Mouse (Mus musculus) stomach, embryonic 14.5 days (tissue): ENCODE measurements at regions not wholly inside any gene's neighbourhood (a gene's known extent, or its start where the extent isn't known, plus 50 kb on each side); places are given as distances from the start of the nearest gene placed in this dataset.

ENCODE experiments used
- ATAC-seq: fragments of 200-750 bp; cut with Nextera tagmentation; 2 replicates; pipeline ENCODE4 v1.8.0; 2017; ENCODE audit warnings: low read depth, moderate TSS enrichment; ENCODE audit not compliant: insufficient number of reproducible peaks, insufficient read depth, low FRiP score
- H3K27ac ChIP-seq: fragments of 300-500 bp; sonication (generic); 2 replicates; pipeline ENCODE4 v1.5.1; 2014; ENCODE audit warnings: mild to moderate bottlenecking, low read length, moderate library complexity, mixed read lengths
- H3K27me3 ChIP-seq: fragments of 300-500 bp; sonication (generic); 2 replicates; pipeline ENCODE4 v1.6.1; 2014; ENCODE audit warnings: low read length, control low read depth, mixed read lengths; ENCODE audit not compliant: control insufficient read depth, insufficient read depth
- H3K36me3 ChIP-seq: fragments of 300-500 bp; sonication (generic); 2 replicates; pipeline ENCODE4 v1.6.1; 2014; ENCODE audit warnings: mild to moderate bottlenecking, control low read depth, low read length, moderate library complexity, mixed read lengths; ENCODE audit not compliant: control insufficient read depth, insufficient read depth
- H3K4me1 ChIP-seq: fragments of 300-500 bp; sonication (generic); 2 replicates; pipeline ENCODE4 v1.6.1; 2014; ENCODE audit warnings: low read length, control low read depth, mixed read lengths; ENCODE audit not compliant: control insufficient read depth, insufficient read depth
- H3K4me2 ChIP-seq: fragments of 300-500 bp; sonication (generic); replicated peaks from 2 replicates; pipeline ENCODE4 v1.6.1; 2014; ENCODE audit warnings: low read depth, low read length, control low read depth
- H3K4me3 ChIP-seq: fragments of 300-500 bp; sonication (generic); 2 replicates; pipeline ENCODE4 v1.5.1; 2014; ENCODE audit warnings: low read depth, low read length, control low read depth
- H3K9ac ChIP-seq: fragments of 300-500 bp; sonication (generic); replicated peaks from 2 replicates; pipeline ENCODE4 v1.6.1; 2014; ENCODE audit warnings: low read depth, mild to moderate bottlenecking, control low read depth, low read length, moderate library complexity, mixed read lengths
- H3K9me3 ChIP-seq: fragments of 300-500 bp; sonication (generic); 2 replicates; pipeline ENCODE4 v1.6.1; 2016; ENCODE audit warnings: low read depth, low read length, control low read depth; ENCODE audit not compliant: control insufficient read depth
- WGBS: fragments of 180-500 bp; shearing (Covaris S2); extraction: QIAGEN DNeasy Blood & Tissue Kit; methylation state at CpG from one replicate; pipeline ENCODE4 v1.1.7; 2014; 5-methylcytosine and 5-hydroxymethylcytosine counted together

DNA sequence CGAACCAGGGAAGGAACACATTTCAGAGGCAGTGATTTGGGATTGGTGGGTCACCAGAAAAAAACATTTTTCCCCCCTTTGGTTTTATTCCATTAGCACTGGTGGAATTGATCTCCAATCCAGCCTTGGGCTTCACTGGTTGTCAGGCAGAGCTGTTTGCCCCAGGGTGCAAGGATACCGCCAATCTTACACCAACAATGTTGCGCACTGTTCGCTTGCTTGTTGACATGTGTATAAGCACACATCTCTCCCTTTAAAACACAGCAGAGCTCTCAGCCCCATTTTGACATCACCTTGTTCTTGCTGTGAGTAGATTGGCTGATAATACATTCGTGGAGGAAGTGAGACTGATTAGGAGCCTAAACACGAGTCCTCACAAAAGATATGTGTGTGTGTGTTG is 333.1 kb upstream of the Atp5g3 start:
- Histone ChIP-seq H3K36me3 (no peaks in the 10 kb centered on the region), H3K4me3 (no peak overlapping the region), H3K4me1 (peaks cover 3% of the 10 kb centered on the region; the same call in 1 of the 2 replicates), H3K27me3 (no peaks in the 10 kb centered on the region), H3K9ac (no peak overlapping the region), H3K27ac (no peak overlapping the region), H3K9me3 (no peaks in the 10 kb centered on the region), H3K4me2 (no peak overlapping the region)
- WGBS = 72% methylated on average over 6 of the region's 6 CpGs
- ATAC-seq = no peak

DNA sequence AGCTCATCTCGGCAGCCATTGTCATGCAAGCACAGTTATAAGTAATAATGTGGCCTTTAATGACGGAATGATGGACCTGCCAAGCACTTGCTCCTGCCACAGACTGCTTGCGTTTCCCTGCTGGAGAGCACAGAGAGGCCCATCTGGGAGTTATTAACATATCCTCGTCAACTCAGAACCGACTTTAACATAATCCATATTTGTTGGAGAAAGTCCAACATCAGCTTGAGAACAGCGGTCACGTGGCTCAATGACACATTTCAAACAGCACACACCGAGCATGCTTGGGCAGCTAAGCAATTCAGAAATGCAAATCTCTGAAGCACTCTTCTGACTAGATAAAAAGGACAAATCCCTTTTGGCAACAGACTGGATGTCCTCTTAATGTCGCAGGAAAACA is 332.7 kb upstream of the Atp5g3 start:
- ATAC-seq = no peak
- Histone ChIP-seq H3K27me3 (no peaks in the 10 kb centered on the region), H3K27ac (no peak overlapping the region), H3K4me3 (no peak overlapping the region), H3K9ac (no peak overlapping the region), H3K4me1 (peaks cover 3% of the 10 kb centered on the region; the same call in 1 of the 2 replicates), H3K4me2 (no peak overlapping the region), H3K36me3 (no peaks in the 10 kb centered on the region), H3K9me3 (no peaks in the 10 kb centered on the region)
- 33% methylated on average over 9 of the region's 9 CpGs for WGBS

- H3K4me2 ChIP-seq = no peak overlapping the region
- H3K4me3 ChIP-seq = no peak overlapping the region
- H3K27me3 ChIP-seq = no peaks in the 10 kb centered on the region
- no peak overlapping the region for H3K27ac ChIP-seq
- WGBS = 88% methylated on average over 10 of the region's 10 CpGs
- peaks cover 3% of the 10 kb centered on the region; the same call in 1 of the 2 replicates for H3K4me1 ChIP-seq
- no peak overlapping the region for H3K9ac ChIP-seq
- no peaks in the 10 kb centered on the region for H3K9me3 ChIP-seq
- no peak for ATAC-seq
- H3K36me3 ChIP-seq = no peaks in the 10 kb centered on the region
Measured at GRCm38 (mm10) chr2:74239586-74239985, 328.5 kb upstream of the Atp5g3 start.

DNA sequence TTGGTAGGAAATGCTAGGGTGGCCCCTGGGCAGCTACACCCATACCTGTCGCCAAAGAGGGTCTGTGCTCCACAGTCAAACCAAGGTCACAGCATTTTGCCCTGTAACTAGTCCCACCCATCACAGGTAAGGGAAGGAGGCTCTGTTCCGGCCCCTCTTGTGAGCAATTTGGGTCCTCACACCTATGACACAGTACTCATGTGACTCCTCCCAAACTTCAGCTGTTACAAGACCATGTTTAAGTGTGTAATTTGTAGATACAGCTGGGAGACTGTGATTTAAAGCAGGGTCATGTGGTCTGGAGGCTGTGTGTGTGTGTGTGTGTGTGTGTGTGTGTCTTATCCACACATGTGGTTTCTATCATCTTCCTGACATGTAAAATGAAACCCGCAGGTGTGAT is 306.3 kb upstream of the Atp5g3 start:
- no peak overlapping the region for H3K4me3 ChIP-seq
- no peak overlapping the region for H3K4me2 ChIP-seq
- no peaks in the 10 kb centered on the region for H3K27me3 ChIP-seq
- H3K36me3 ChIP-seq = no peaks in the 10 kb centered on the region
- 78% methylated on average over 3 of the region's 3 CpGs for WGBS
- H3K27ac ChIP-seq = no peak overlapping the region
- no peak overlapping the region for H3K9ac ChIP-seq
- H3K9me3 ChIP-seq = no peaks in the 10 kb centered on the region
- ATAC-seq = no peak
- no peaks in the 10 kb centered on the region for H3K4me1 ChIP-seq

DNA sequence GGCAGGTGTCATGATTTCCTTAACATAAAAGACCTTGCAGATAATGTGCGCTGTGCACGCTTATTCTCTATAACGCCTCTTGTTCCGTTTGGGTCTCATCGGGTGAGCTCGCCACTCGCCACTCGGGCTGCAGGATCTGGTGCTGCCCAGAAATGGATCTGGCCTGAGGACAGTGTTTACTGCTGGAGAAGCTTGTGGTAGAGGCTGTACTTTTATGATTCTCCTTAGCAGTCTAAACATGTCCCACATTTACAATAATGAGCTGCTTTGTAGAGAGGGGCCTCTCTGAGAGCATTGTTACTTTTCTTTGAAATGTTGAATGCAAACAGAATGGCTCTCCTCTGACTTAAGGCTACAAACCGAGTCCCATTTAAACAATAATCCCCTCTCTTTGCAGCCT is 299.1 kb upstream of the Atp5g3 start:
- ATAC-seq = no peak
- no peak overlapping the region for H3K27ac ChIP-seq
- H3K9ac ChIP-seq = no peak overlapping the region
- H3K27me3 ChIP-seq = no peaks in the 10 kb centered on the region
- H3K4me1 ChIP-seq = no peaks in the 10 kb centered on the region
- H3K36me3 ChIP-seq = no peaks in the 10 kb centered on the region
- no peaks in the 10 kb centered on the region for H3K9me3 ChIP-seq
- H3K4me2 ChIP-seq = no peak overlapping the region
- WGBS = 75% methylated on average over 9 of the region's 9 CpGs
- no peak overlapping the region for H3K4me3 ChIP-seq

- H3K4me3 ChIP-seq = no peak overlapping the region
- H3K4me1 ChIP-seq = no peaks in the 10 kb centered on the region
- no peak overlapping the region for H3K9ac ChIP-seq
- H3K27ac ChIP-seq = no peak overlapping the region
- WGBS = 69% methylated on average over 3 of the region's 3 CpGs
- H3K36me3 ChIP-seq = no peaks in the 10 kb centered on the region
- H3K27me3 ChIP-seq = no peaks in the 10 kb centered on the region
- no peak overlapping the region for H3K4me2 ChIP-seq
- no peak for ATAC-seq
- H3K9me3 ChIP-seq = no peaks in the 10 kb centered on the region
Measured at GRCm38 (mm10) chr2:74209421-74209917, 298.3 kb upstream of the Atp5g3 start.

GRCm38 (mm10) chr2:74207440-74207839 is 296.3 kb upstream of the Atp5g3 start:
- H3K36me3 ChIP-seq = no peaks in the 10 kb centered on the region
- no peak overlapping the region for H3K9ac ChIP-seq
- no peaks in the 10 kb centered on the region for H3K9me3 ChIP-seq
- H3K4me3 ChIP-seq = no peak overlapping the region
- H3K27ac ChIP-seq = no peak overlapping the region
- ATAC-seq = no peak
- WGBS = 62% methylated on average over 10 of the region's 10 CpGs
- no peaks in the 10 kb centered on the region for H3K4me1 ChIP-seq
- no peaks in the 10 kb centered on the region for H3K27me3 ChIP-seq
- no peak overlapping the region for H3K4me2 ChIP-seq

- Histone ChIP-seq H3K27me3 (no peaks in the 10 kb centered on the region), H3K9me3 (no peaks in the 10 kb centered on the region), H3K4me2 (no peak overlapping the region), H3K4me3 (no peak overlapping the region), H3K27ac (no peak overlapping the region), H3K36me3 (no peaks in the 10 kb centered on the region), H3K4me1 (no peaks in the 10 kb centered on the region), H3K9ac (no peak overlapping the region)
- no peak for ATAC-seq
- WGBS = 51% methylated on average over 3 of the region's 3 CpGs
Measured at GRCm38 (mm10) chr2:74202776-74203175, 291.6 kb upstream of the Atp5g3 start.

GRCm38 (mm10) chr2:74201608-74202323 is 290.6 kb upstream of the Atp5g3 start:
- H3K9me3 ChIP-seq = no peaks in the 10 kb centered on the region
- ATAC-seq = no peak
- H3K36me3 ChIP-seq = no peaks in the 10 kb centered on the region
- no peak overlapping the region for H3K4me2 ChIP-seq
- no peak overlapping the region for H3K27ac ChIP-seq
- H3K4me1 ChIP-seq = no peaks in the 10 kb centered on the region
- H3K27me3 ChIP-seq = no peaks in the 10 kb centered on the region
- H3K9ac ChIP-seq = no peak overlapping the region
- no peak overlapping the region for H3K4me3 ChIP-seq
- WGBS = 57% methylated on average over 11 of the region's 11 CpGs
